Mouse (Mus musculus) liver, embryonic 12.5 days (tissue): ENCODE measurements around the gene Zmym1. TPM values are rescaled to one million over a fixed set of nuclear protein-coding genes. Genes with fewer than 3 reads are reported as not detected.

Source experiments
- polyA plus RNA-seq: library from polyadenylated mRNA; unstranded; fragments of >200 nt; fragmentation: Nextera tagmentation; extraction: Ambion mirVana; gene quantifications from 2 replicates; pipeline ENCODE4 v1.2.1, GENCODE M21; 2016

Gene Zmym1
- polyA plus RNA-seq, 1 experiment from 2014 or later: 15.2 TPM

Other genes starting within 250 kb of the Zmym1 start
- 8.1 and 8.8 TPM in 2 replicates for gene Zmym4, start 93.0 kb downstream of the Zmym1 start, polyA plus RNA-seq
- 87.6 and 87.8 TPM in 2 replicates for gene Sfpq, start 39.8 kb downstream of the Zmym1 start, polyA plus RNA-seq
- 5.6 and 6.8 TPM in 2 replicates for gene Zmym6, start 16.2 kb upstream of the Zmym1 start, polyA plus RNA-seq
- gene Tmem35b, start 62.5 kb upstream of the Zmym1 start, polyA plus RNA-seq: 7.3 and 8.5 TPM in 2 replicates
- gene Dlgap3, start 108.1 kb upstream of the Zmym1 start, polyA plus RNA-seq: 0.33 and 0.55 TPM in 2 replicates
- gene Smim12, start 182.6 kb upstream of the Zmym1 start, polyA plus RNA-seq: 33.9 and 35.3 TPM in 2 replicates